Mouse (Mus musculus) ES-Bruce4 (cell line): ENCODE results near the gene Ltbp1. TPM values are rescaled to one million over a fixed set of nuclear protein-coding genes. Genes with fewer than 3 reads are reported as not detected.

Experiments
- H3K27ac ChIP-seq: 2 replicates; pipeline ENCODE4 v1.5.1; 2012; ENCODE audit warnings: low read length, inconsistent platforms; ENCODE audit not compliant: insufficient read depth
- H3K27me3 ChIP-seq: 2 replicates; pipeline ENCODE4 v1.6.1; 2012; ENCODE audit warnings: mild to moderate bottlenecking, low read length, inconsistent platforms; ENCODE audit not compliant: control insufficient read depth, poor library complexity, insufficient read depth, severe bottlenecking
- H3K36me3 ChIP-seq: 2 replicates; pipeline ENCODE4 v1.6.1; 2012; ENCODE audit warnings: inconsistent platforms, mild to moderate bottlenecking, low read length, moderate library complexity; ENCODE audit not compliant: control insufficient read depth, poor library complexity, insufficient read depth, severe bottlenecking
- H3K4me1 ChIP-seq: one replicate; pipeline ENCODE4 v1.8.1; 2011; ENCODE audit warnings: low read length; ENCODE audit not compliant: control insufficient read depth, insufficient read depth
- H3K4me3 ChIP-seq: 2 replicates; pipeline ENCODE4 v1.5.1; 2011; ENCODE audit warnings: low read depth, mild to moderate bottlenecking, low read length
- H3K9ac ChIP-seq: 2 replicates; pipeline ENCODE4 v1.6.1; 2012; ENCODE audit warnings: low read depth, mild to moderate bottlenecking, inconsistent platforms; ENCODE audit not compliant: poor library complexity, severe bottlenecking
- H3K9me3 ChIP-seq: replicated peaks from 2 replicates; pipeline ENCODE4 v1.6.1; 2012; ENCODE audit warnings: mild to moderate bottlenecking, low read length, inconsistent platforms; ENCODE audit not compliant: control insufficient read depth, poor library complexity, insufficient read depth, severe bottlenecking
- CTCF ChIP-seq: IDR thresholded peaks from one replicate; pipeline ENCODE4 v1.8.1; 2011; ENCODE audit warnings: low read depth, low read length
- EP300 ChIP-seq: IDR thresholded peaks from 2 replicates; pipeline ENCODE4 v1.6.1; 2011; ENCODE audit warnings: low read depth, low read length; ENCODE audit not compliant: insufficient read depth
- POLR2A ChIP-seq: IDR thresholded peaks from one replicate; pipeline ENCODE4 v1.8.1; 2011; ENCODE audit warnings: low read length; ENCODE audit not compliant: insufficient read depth
- polyA plus RNA-seq: library from polyadenylated mRNA; stranded (reverse); fragments of >200 nt; gene quantifications from 2 replicates; pipeline ENCODE4 v1.2.4, GENCODE M21; 2011; ENCODE audit warnings: low read depth; ENCODE audit not compliant: missing spikeins, insufficient read depth, insufficient read length

Gene Ltbp1
- polyA plus RNA-seq, 1 experiment: 9.1 TPM

GRCm38 (mm10) chr17:75186732-75187509 is 181.6 kb downstream of the Ltbp1 start:
- no peak for TF ChIP-seq EP300
- TF ChIP-seq CTCF: no peak
- TF ChIP-seq POLR2A: no peak
- no peak overlapping the region for H3K27ac ChIP-seq
- H3K9me3 ChIP-seq: no peaks in the 10 kb centered on the region
- H3K9ac ChIP-seq: no peak overlapping the region
- no peaks in the 10 kb centered on the region for H3K27me3 ChIP-seq
- H3K36me3 ChIP-seq: no peaks in the 10 kb centered on the region
- H3K4me1 ChIP-seq: no peaks in the 10 kb centered on the region
- H3K4me3 ChIP-seq: no peak overlapping the region

- no peak for TF ChIP-seq EP300
- no peak for TF ChIP-seq CTCF
- TF ChIP-seq POLR2A: no peak
- no peak overlapping the region for H3K4me3 ChIP-seq
- H3K27me3 ChIP-seq: no peaks in the 10 kb centered on the region
- H3K9ac ChIP-seq: no peak overlapping the region
- no peaks in the 10 kb centered on the region for H3K36me3 ChIP-seq
- no peaks in the 10 kb centered on the region for H3K4me1 ChIP-seq
- H3K27ac ChIP-seq: no peak overlapping the region
- no peaks in the 10 kb centered on the region for H3K9me3 ChIP-seq
These were observed 191.6 kb downstream of the Ltbp1 start for GRCm38 (mm10) chr17:75196952-75197351.

GRCm38 (mm10) chr17:75198767-75199166 is 193.4 kb downstream of the Ltbp1 start:
- Histone ChIP-seq H3K9ac (no peak overlapping the region), H3K27ac (no peak overlapping the region), H3K36me3 (no peaks in the 10 kb centered on the region), H3K4me3 (no peak overlapping the region), H3K9me3 (no peaks in the 10 kb centered on the region), H3K4me1 (no peaks in the 10 kb centered on the region), H3K27me3 (no peaks in the 10 kb centered on the region)
- TF ChIP-seq EP300: no peak
- no peak for TF ChIP-seq CTCF
- no peak for TF ChIP-seq POLR2A

GRCm38 (mm10) chr17:75199694-75200093 is 194.3 kb downstream of the Ltbp1 start:
- no peaks in the 10 kb centered on the region for H3K36me3 ChIP-seq
- H3K9ac ChIP-seq: no peak overlapping the region
- no peaks in the 10 kb centered on the region for H3K27me3 ChIP-seq
- no peak overlapping the region for H3K27ac ChIP-seq
- H3K4me3 ChIP-seq: no peak overlapping the region
- H3K4me1 ChIP-seq: no peaks in the 10 kb centered on the region
- TF ChIP-seq POLR2A: no peak
- TF ChIP-seq EP300: no peak
- no peak for TF ChIP-seq CTCF
- H3K9me3 ChIP-seq: no peaks in the 10 kb centered on the region

GRCm38 (mm10) chr17:75202314-75202713 is 196.9 kb downstream of the Ltbp1 start:
- H3K9me3 ChIP-seq: no peaks in the 10 kb centered on the region
- TF ChIP-seq EP300: no peak
- no peak for TF ChIP-seq POLR2A
- no peak for TF ChIP-seq CTCF
- no peak overlapping the region for H3K27ac ChIP-seq
- H3K36me3 ChIP-seq: no peaks in the 10 kb centered on the region
- no peaks in the 10 kb centered on the region for H3K4me1 ChIP-seq
- H3K9ac ChIP-seq: no peak overlapping the region
- H3K27me3 ChIP-seq: no peaks in the 10 kb centered on the region
- no peak overlapping the region for H3K4me3 ChIP-seq

- H3K4me1 ChIP-seq: no peaks in the 10 kb centered on the region
- H3K27ac ChIP-seq: no peak overlapping the region
- H3K4me3 ChIP-seq: no peak overlapping the region
- no peaks in the 10 kb centered on the region for H3K9me3 ChIP-seq
- TF ChIP-seq EP300 (no peak), POLR2A (no peak), CTCF (no peak)
- no peak overlapping the region for H3K9ac ChIP-seq
- H3K27me3 ChIP-seq: no peaks in the 10 kb centered on the region
- no peaks in the 10 kb centered on the region for H3K36me3 ChIP-seq
These were observed 198.7 kb downstream of the Ltbp1 start for GRCm38 (mm10) chr17:75204065-75204464.
